Mouse (Mus musculus) hindbrain, postnatal 0 days (tissue): ENCODE measurements around the gene Prpf8. TPM values are rescaled to one million over a fixed set of nuclear protein-coding genes. Genes with fewer than 3 reads are reported as not detected.

Experiments
- ATAC-seq: fragments of 200-750 bp; cut with Nextera tagmentation; 2 replicates; pipeline ENCODE4 v1.8.0; 2017; ENCODE audit warnings: mild to moderate bottlenecking, moderate TSS enrichment, moderate library complexity
- DNase-seq: peaks from one replicate; pipeline ENCODE4 v3.0.0-alpha.2; 2015; ENCODE audit warnings: low spot score
- H3K27ac ChIP-seq: fragments of 300-500 bp; sonication (generic); 2 replicates; pipeline ENCODE4 v1.5.1; 2014; ENCODE audit warnings: mild to moderate bottlenecking
- H3K27me3 ChIP-seq: fragments of 300-500 bp; sonication (generic); 2 replicates; pipeline ENCODE4 v1.6.1; 2014; ENCODE audit warnings: low read length, mixed read lengths; ENCODE audit not compliant: insufficient read depth
- H3K36me3 ChIP-seq: fragments of 300-500 bp; sonication (generic); 2 replicates; pipeline ENCODE4 v1.6.1; 2014; ENCODE audit warnings: low read length, mixed read lengths; ENCODE audit not compliant: insufficient read depth
- H3K4me1 ChIP-seq: fragments of 300-500 bp; sonication (generic); 2 replicates; pipeline ENCODE4 v1.6.1; 2014; ENCODE audit warnings: antibody characterized with exemption, low read length, mixed read lengths; ENCODE audit not compliant: insufficient read depth
- H3K4me2 ChIP-seq: fragments of 300-500 bp; sonication (generic); 2 replicates; pipeline ENCODE4 v1.6.1; 2014; ENCODE audit warnings: low read depth, mild to moderate bottlenecking, low read length, moderate library complexity, mixed read lengths
- H3K4me3 ChIP-seq: fragments of 300-500 bp; sonication (generic); 2 replicates; pipeline ENCODE4 v1.5.1; 2014; ENCODE audit warnings: low read length
- H3K9ac ChIP-seq: fragments of 300-500 bp; sonication (generic); replicated peaks from 2 replicates; pipeline ENCODE4 v1.6.1; 2014; ENCODE audit warnings: mild to moderate bottlenecking, low read length, moderate library complexity, mixed read lengths
- H3K9me3 ChIP-seq: fragments of 300-500 bp; sonication (generic); 2 replicates; pipeline ENCODE4 v1.6.1; 2016; ENCODE audit warnings: low read length, mixed read lengths
- CTCF ChIP-seq: IDR thresholded peaks from 2 replicates; pipeline ENCODE4 v1.5.1; 2016; ENCODE audit warnings: antibody characterized with exemption, control low read depth, low read depth
- WGBS: fragments of 180-500 bp; shearing (Covaris S2); extraction: QIAGEN DNeasy Blood & Tissue Kit; methylation state at CpG from one replicate; pipeline ENCODE4 v1.1.7; 2014; 5-methylcytosine and 5-hydroxymethylcytosine counted together
- polyA plus RNA-seq: library from polyadenylated mRNA; unstranded; fragments of >200 nt; fragmentation: Nextera tagmentation; extraction: Ambion mirVana; gene quantifications from 2 replicates; pipeline ENCODE4 v1.2.1, GENCODE M21; 2015
- total RNA-seq: library from RNA; depleted of rRNA; stranded (reverse); fragments of >200 nt; gene quantifications from 2 replicates; pipeline ENCODE4 v1.2.3, GENCODE M21; 2014

Gene Prpf8
- total and polyA plus RNA-seq, 2 experiments from 2014 or later, result 29.4 to 118 TPM

- H3K9ac ChIP-seq, result peak overlapping the region; percentile 97
- peak overlapping the region; percentile 100 for H3K4me2 ChIP-seq
- H3K27ac ChIP-seq, result peak overlapping the region; percentile 99
- WGBS, result under 1% methylated on average over 31 of the region's 31 CpGs
- no peak; the same call in 1 of the 2 replicates for ATAC-seq
- H3K4me1 ChIP-seq, result 0 out of 2 replicates have a peak, but pooled peaks cover 7% of the 10 kb centered on the region
- no peak for TF ChIP-seq CTCF
- no peaks in the 10 kb centered on the region for H3K9me3 ChIP-seq
- H3K27me3 ChIP-seq, result no peaks in the 10 kb centered on the region
- no peaks in the 10 kb centered on the region for H3K36me3 ChIP-seq
- H3K4me3 ChIP-seq, result peak overlapping the region; percentile 55
- peak; percentile 28 for DNase-seq
Observed at GRCm38 (mm10) chr11:75530845-75531373, 44.3 kb downstream of the Prpf8 start.

DNA sequence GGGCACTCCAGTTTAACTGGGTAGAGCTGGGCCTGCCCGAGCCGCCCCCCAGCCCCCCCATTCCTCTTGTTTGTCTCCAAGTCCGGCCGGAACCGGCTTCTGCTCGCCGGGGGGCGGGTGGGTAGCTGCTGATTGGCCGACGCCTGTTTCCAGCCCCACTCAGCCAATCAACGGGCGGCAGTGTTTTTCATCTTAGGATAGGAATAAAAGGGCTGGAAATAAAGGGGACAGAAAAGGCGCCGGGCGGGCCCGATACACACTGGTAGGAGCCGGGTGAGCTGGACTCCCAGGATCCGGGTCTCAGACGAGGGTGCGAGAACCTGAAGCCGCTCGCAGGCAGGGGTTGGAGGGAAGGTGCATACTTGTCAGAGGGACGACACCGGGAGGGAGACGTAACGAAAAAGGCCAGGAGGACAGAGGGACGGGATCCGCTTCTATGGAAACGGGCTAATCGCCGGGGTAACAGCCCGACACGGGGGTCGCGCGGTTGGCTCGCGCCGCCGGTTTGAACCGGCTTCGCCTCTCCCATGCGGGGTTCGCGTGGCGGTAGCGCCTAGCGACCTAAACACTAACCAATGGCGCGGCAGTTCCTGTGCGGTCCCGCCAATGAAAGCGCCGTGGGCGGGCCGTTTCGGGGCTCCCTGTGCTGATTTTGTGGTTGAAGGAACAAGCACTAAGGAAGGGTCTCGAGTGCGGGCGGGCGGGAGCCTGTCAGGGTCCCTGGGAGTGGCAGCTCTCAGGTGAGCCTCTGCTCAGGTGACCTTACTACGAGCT is 45.0 kb downstream of the Prpf8 start, which contains the start of gene Slc43a2:
TSS of gene Slc43a2 (plus strand) at position 226 of the 774 bp plus-strand sequence.
- peak within 1 kb of the TSS; percentile 100 for H3K4me2 ChIP-seq
- H3K4me1 ChIP-seq, result 0 out of 2 replicates have a peak, but pooled peaks cover 7% of the 10 kb centered on the region
- no peaks in the 10 kb centered on the region for H3K36me3 ChIP-seq
- ATAC-seq (peak; percentile 96), DNase-seq (peak; percentile 99)
- H3K9me3 ChIP-seq, result no peaks in the 10 kb centered on the region
- WGBS, result under 1% methylated on average over 62 of the region's 62 CpGs
- H3K27me3 ChIP-seq, result no peaks in the 10 kb centered on the region
- TF ChIP-seq CTCF, result no peak
- peak within 1 kb of the TSS; percentile 55 for H3K4me3 ChIP-seq
- H3K9ac ChIP-seq, result peak within 1 kb of the TSS; percentile 97
- H3K27ac ChIP-seq, result peak within 1 kb of the TSS; percentile 99

GRCm38 (mm10) chr11:75532340-75533277 is 46.0 kb downstream of the Prpf8 start:
- no peaks in the 10 kb centered on the region for H3K27me3 ChIP-seq
- TF ChIP-seq CTCF, result peak; percentile 20; the same call in 1 of the 2 replicates
- no peaks in the 10 kb centered on the region for H3K9me3 ChIP-seq
- H3K4me1 ChIP-seq, result 0 out of 2 replicates have a peak, but pooled peaks cover 7% of the 10 kb centered on the region
- H3K27ac ChIP-seq, result peak overlapping the region; percentile 99
- H3K9ac ChIP-seq, result peak overlapping the region; percentile 97
- H3K36me3 ChIP-seq, result no peaks in the 10 kb centered on the region
- H3K4me2 ChIP-seq, result peak overlapping the region; percentile 100
- peak overlapping the region; percentile 55 for H3K4me3 ChIP-seq
- 10% methylated on average over 38 of the region's 38 CpGs for WGBS
- DNase-seq, result peak; percentile 42
- no peak for ATAC-seq

- no peak for ATAC-seq
- WGBS, result 67% methylated on average over 6 of the region's 6 CpGs
- peak overlapping the region; percentile 99; the same call in 1 of the 2 replicates for H3K27ac ChIP-seq
- H3K4me2 ChIP-seq, result peak overlapping the region; percentile 100
- H3K9ac ChIP-seq, result peak overlapping the region; percentile 97; the same call in 1 of the 2 replicates
- H3K4me1 ChIP-seq, result 0 out of 2 replicates have a peak, but pooled peaks cover 7% of the 10 kb centered on the region
- no peaks in the 10 kb centered on the region for H3K36me3 ChIP-seq
- no peaks in the 10 kb centered on the region for H3K27me3 ChIP-seq
- DNase-seq, result no peak
- no peak for TF ChIP-seq CTCF
- peak overlapping the region; percentile 55 for H3K4me3 ChIP-seq
- H3K9me3 ChIP-seq, result no peaks in the 10 kb centered on the region
Observed at GRCm38 (mm10) chr11:75533314-75534015, 46.8 kb downstream of the Prpf8 start.

GRCm38 (mm10) chr11:75534286-75535033 is 47.8 kb downstream of the Prpf8 start:
- H3K9me3 ChIP-seq, result no peaks in the 10 kb centered on the region
- no peak for TF ChIP-seq CTCF
- WGBS, result 52% methylated on average over 4 of the region's 4 CpGs
- no peaks in the 10 kb centered on the region for H3K27me3 ChIP-seq
- no peak for DNase-seq
- H3K4me2 ChIP-seq, result peak overlapping the region; percentile 100
- H3K4me1 ChIP-seq, result 0 out of 2 replicates have a peak, but pooled peaks cover 7% of the 10 kb centered on the region
- ATAC-seq, result no peak
- H3K27ac ChIP-seq, result no peak overlapping the region
- H3K9ac ChIP-seq, result no peak overlapping the region
- H3K36me3 ChIP-seq, result no peaks in the 10 kb centered on the region
- H3K4me3 ChIP-seq, result no peak overlapping the region
